Mouse (Mus musculus) C2C12 (cell line): ENCODE measurements around the gene Spats2l. TPM values are rescaled to one million over a fixed set of nuclear protein-coding genes. Genes with fewer than 3 reads are reported as not detected.

Experiments
- H3K27me3 ChIP-seq: one replicate; pipeline ENCODE4 v1.6.1; 2011; ENCODE audit not compliant: control insufficient read depth, insufficient read depth, insufficient read length
- H3K36me3 ChIP-seq: one replicate; pipeline ENCODE4 v1.6.1; 2011; ENCODE audit not compliant: control insufficient read depth, insufficient read depth
- H3K4me3 ChIP-seq: one replicate; pipeline ENCODE4 v1.5.1; 2011; ENCODE audit warnings: mild to moderate bottlenecking, control low read depth; ENCODE audit not compliant: poor library complexity, insufficient read depth, severe bottlenecking
- H3K79me2 ChIP-seq: one replicate; pipeline ENCODE4 v1.6.1; 2011; ENCODE audit not compliant: control insufficient read depth, insufficient read depth
- H3K79me3 ChIP-seq: one replicate; pipeline ENCODE4 v1.6.1; 2011; ENCODE audit warnings: low read depth, control low read depth
- H3ac ChIP-seq: one replicate; pipeline ENCODE3; 2011; ENCODE audit warnings: low read depth; ENCODE audit not compliant: control insufficient read depth, insufficient read length
- CEBPB ChIP-seq: IDR thresholded peaks from one replicate; pipeline ENCODE4 v1.6.1; 2011; ENCODE audit warnings: low read depth, mild to moderate bottlenecking, control low read depth, moderate library complexity
- CTCF ChIP-seq: IDR thresholded peaks from one replicate; pipeline ENCODE4 v1.5.1; 2011; ENCODE audit not compliant: control insufficient read depth, insufficient read depth, insufficient read length
- FOSL1 ChIP-seq: IDR thresholded peaks from one replicate; pipeline ENCODE4 v1.8.0; 2011; ENCODE audit warnings: mild to moderate bottlenecking, low read length; ENCODE audit not compliant: poor library complexity, insufficient read depth, severe bottlenecking
- MAX ChIP-seq: IDR thresholded peaks from one replicate; pipeline ENCODE4 v1.6.1; 2011; ENCODE audit warnings: mild to moderate bottlenecking, control low read depth
- MYOD1 ChIP-seq: IDR thresholded peaks from one replicate; pipeline ENCODE4 v1.6.1; 2011; ENCODE audit warnings: low read depth; ENCODE audit not compliant: control insufficient read depth, insufficient read length
- MYOG ChIP-seq: IDR thresholded peaks from one replicate; pipeline ENCODE4 v1.6.1; 2011; ENCODE audit not compliant: control insufficient read depth, insufficient read length; ENCODE audit errors: extremely low read depth
- USF1 ChIP-seq: IDR thresholded peaks from one replicate; pipeline ENCODE4 v1.6.1; 2011; ENCODE audit warnings: low read depth, mild to moderate bottlenecking, control low read depth, moderate library complexity
- polyA plus RNA-seq: library from polyadenylated mRNA; unstranded; fragments of >200 nt; fragmentation: generic; extraction: Trizol; gene quantifications from one replicate; pipeline ENCODE4 v1.2.1, GENCODE M21; 2012; ENCODE audit warnings: missing spikeins

The Spats2l gene
- polyA plus RNA-seq, 1 experiment, result 0.57 TPM

- H3K79me3 ChIP-seq, result no peaks in the 10 kb centered on the region
- TF ChIP-seq CTCF (no peak), MYOD1 (no peak), CEBPB (no peak), MYOG (no peak), MAX (no peak)
- peaks cover 13% of the 10 kb centered on the region for H3K79me2 ChIP-seq
- no peak overlapping the region for H3K4me3 ChIP-seq
- H3ac ChIP-seq, result no peak overlapping the region
- H3K36me3 ChIP-seq, result peaks cover 6% of the 10 kb centered on the region
- no peaks in the 10 kb centered on the region for H3K27me3 ChIP-seq
Observed at GRCm38 (mm10) chr1:57971588-57971987, 197.6 kb downstream of the Spats2l start.

- H3K27me3 ChIP-seq, result no peaks in the 10 kb centered on the region
- no peak overlapping the region for H3K4me3 ChIP-seq
- no peaks in the 10 kb centered on the region for H3K79me2 ChIP-seq
- H3K36me3 ChIP-seq, result no peaks in the 10 kb centered on the region
- H3ac ChIP-seq, result no peak overlapping the region
- TF ChIP-seq CTCF (no peak), MYOD1 (no peak), MYOG (no peak), FOSL1 (no peak), MAX (no peak), CEBPB (no peak), USF1 (no peak)
- no peaks in the 10 kb centered on the region for H3K79me3 ChIP-seq
Observed at GRCm38 (mm10) chr1:57976860-57977259, 202.9 kb downstream of the Spats2l start.

- Histone ChIP-seq H3K4me3 (no peak overlapping the region), H3K36me3 (no peaks in the 10 kb centered on the region), H3K79me2 (no peaks in the 10 kb centered on the region), H3K79me3 (no peaks in the 10 kb centered on the region), H3ac (peak overlapping the region; percentile 18), H3K27me3 (no peaks in the 10 kb centered on the region)
- TF ChIP-seq FOSL1 (no peak), MYOG (no peak), MAX (peak; percentile 52), CEBPB (peak; percentile 90), CTCF (no peak), USF1 (no peak), MYOD1 (no peak)
Observed at GRCm38 (mm10) chr1:57989052-57989600, 215.2 kb downstream of the Spats2l start.

GRCm38 (mm10) chr1:57991277-57991676 lies 217.3 kb downstream of the Spats2l start:
- no peaks in the 10 kb centered on the region for H3K36me3 ChIP-seq
- TF ChIP-seq CTCF (no peak), MYOD1 (no peak), MAX (no peak), USF1 (no peak)
- H3K79me3 ChIP-seq, result peaks cover 2% of the 10 kb centered on the region
- no peak overlapping the region for H3ac ChIP-seq
- H3K79me2 ChIP-seq, result peaks cover 6% of the 10 kb centered on the region
- no peaks in the 10 kb centered on the region for H3K27me3 ChIP-seq
- no peak overlapping the region for H3K4me3 ChIP-seq

GRCm38 (mm10) chr1:57995432-57996132 lies 221.6 kb downstream of the Spats2l start, which contains the start of gene Sgo2a:
TSS of gene Sgo2a (plus strand) at chr1:57995971.
- H3K4me3 ChIP-seq, result peak within 1 kb of the TSS; percentile 74
- H3K36me3 ChIP-seq, result peaks cover 26% of the 10 kb centered on the region
- peaks cover 48% of the 10 kb centered on the region for H3K79me2 ChIP-seq
- peak within 1 kb of the TSS; percentile 94 for H3ac ChIP-seq
- peaks cover 37% of the 10 kb centered on the region for H3K79me3 ChIP-seq
- H3K27me3 ChIP-seq, result no peaks in the 10 kb centered on the region
- TF ChIP-seq USF1 (no peak), MAX (no peak), MYOD1 (no peak), MYOG (no peak), CTCF (no peak), FOSL1 (no peak), CEBPB (no peak)
